Mouse (Mus musculus) liver, postnatal 0 days (tissue): ENCODE measurements around the gene Dusp7.

Experiments
- CTCF ChIP-seq: sonication (generic); IDR thresholded peaks from 2 replicates; pipeline ENCODE4 v1.5.1; 2016; ENCODE audit warnings: antibody characterized with exemption, low read depth
- EP300 ChIP-seq: IDR thresholded peaks from 2 replicates; pipeline ENCODE4 v1.6.1; 2016; ENCODE audit warnings: antibody characterized with exemption, low read depth, mild to moderate bottlenecking

DNA sequence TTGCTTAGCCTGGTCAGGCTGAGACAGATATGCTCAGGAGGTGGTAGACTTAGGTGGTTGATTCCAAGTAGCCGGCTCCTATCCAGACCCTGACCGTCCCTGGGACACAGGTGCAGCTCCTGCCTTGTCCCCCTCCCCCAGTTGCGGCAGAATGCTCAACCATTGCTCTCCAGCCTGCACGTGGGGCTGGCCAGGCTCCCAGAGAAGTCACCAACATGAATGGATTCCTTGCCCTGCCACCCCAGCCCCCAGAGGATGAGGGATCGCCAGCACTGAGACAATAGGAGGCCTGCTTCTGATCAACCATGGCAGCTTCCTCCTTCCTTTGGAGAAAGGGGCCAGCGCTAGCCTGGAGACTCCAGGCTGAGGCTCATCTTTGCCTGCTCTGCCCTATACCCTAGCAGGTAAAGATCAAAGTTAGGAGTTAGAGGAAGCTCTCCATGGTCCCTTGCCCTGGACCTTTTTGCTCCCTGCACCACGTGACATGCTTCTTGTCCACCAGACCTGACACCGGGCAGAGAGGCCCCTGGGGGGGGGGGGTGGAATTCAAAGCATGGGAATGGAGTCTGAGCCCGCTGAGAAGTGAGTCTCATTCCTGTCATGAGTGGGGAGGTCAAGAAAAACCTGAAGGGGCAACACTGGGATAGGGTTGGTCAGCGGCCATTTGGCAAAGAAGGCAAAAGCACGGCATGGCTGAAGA, 24.5 kb downstream of the Dusp7 start:
- TF ChIP-seq CTCF (no peak), EP300 (no peak)
